Mouse (Mus musculus) heart, embryonic 13.5 days (tissue): ENCODE results near the gene Pan2. TPM values are rescaled to one million over a fixed set of nuclear protein-coding genes. Genes with fewer than 3 reads are reported as not detected.
"Not testable (repeated sequence)": the region's sequence is repeated elsewhere in the genome, so short reads cannot be mapped to it uniquely, and the experiment has no call there.

Experiments used
- ATAC-seq: fragments of 200-750 bp; cut with Nextera tagmentation; 2 replicates; pipeline ENCODE4 v1.8.0; 2017; ENCODE audit warnings: moderate TSS enrichment; ENCODE audit not compliant: insufficient number of reproducible peaks, low FRiP score, low TSS enrichment; ENCODE audit errors: extremely low read depth
- H3K27ac ChIP-seq: fragments of 300-500 bp; sonication (generic); replicated peaks from 2 replicates; pipeline ENCODE4 v1.5.1; 2015; ENCODE audit warnings: moderate library complexity, mild to moderate bottlenecking, inconsistent platforms
- H3K27me3 ChIP-seq: fragments of 300-500 bp; sonication (generic); replicated peaks from 2 replicates; pipeline ENCODE4 v1.6.1; 2015; ENCODE audit warnings: mild to moderate bottlenecking, inconsistent platforms
- H3K36me3 ChIP-seq: fragments of 300-500 bp; sonication (generic); 2 replicates; pipeline ENCODE4 v1.6.1; 2015; ENCODE audit warnings: mild to moderate bottlenecking, inconsistent platforms
- H3K4me1 ChIP-seq: fragments of 300-500 bp; sonication (generic); 2 replicates; pipeline ENCODE4 v1.6.1; 2015; ENCODE audit warnings: inconsistent platforms
- H3K4me2 ChIP-seq: fragments of 300-500 bp; sonication (generic); 2 replicates; pipeline ENCODE4 v1.6.1; 2015; ENCODE audit warnings: inconsistent platforms, mild to moderate bottlenecking, moderate library complexity
- H3K4me3 ChIP-seq: fragments of 300-500 bp; sonication (generic); 2 replicates; pipeline ENCODE4 v1.5.1; 2015; ENCODE audit warnings: moderate library complexity, mild to moderate bottlenecking, inconsistent platforms
- H3K9ac ChIP-seq: fragments of 300-500 bp; sonication (generic); 2 replicates; pipeline ENCODE4 v1.6.1; 2015; ENCODE audit warnings: inconsistent platforms, mild to moderate bottlenecking, moderate library complexity
- H3K9me3 ChIP-seq: fragments of 300-500 bp; sonication (generic); 2 replicates; pipeline ENCODE4 v1.6.1; 2016; ENCODE audit warnings: inconsistent platforms
- WGBS: fragments of 180-500 bp; shearing (Covaris S2); methylation state at CpG from one replicate; pipeline ENCODE4 v1.1.7; 2015; ENCODE audit warnings: mixed read lengths; 5-methylcytosine and 5-hydroxymethylcytosine counted together
- polyA plus RNA-seq: library from polyadenylated mRNA; unstranded; fragments of >200 nt; fragmentation: Nextera tagmentation; extraction: Ambion mirVana; gene quantifications from 2 replicates; pipeline ENCODE4 v1.2.1, GENCODE M21; 2015

The Pan2 gene
- polyA plus RNA-seq, 1 experiment from 2014 or later, result 24.9 TPM

- peaks cover 85% of the 10 kb centered on the region for H3K36me3 ChIP-seq
- peaks cover 21% of the 10 kb centered on the region for H3K4me1 ChIP-seq
- peak overlapping the region; percentile 27 for H3K4me3 ChIP-seq
- H3K27me3 ChIP-seq, result no peaks in the 10 kb centered on the region
- peak overlapping the region; percentile 87 for H3K27ac ChIP-seq
- no peaks in the 10 kb centered on the region for H3K9me3 ChIP-seq
- H3K4me2 ChIP-seq, result peak overlapping the region; percentile 62
- peak overlapping the region; percentile 41 for H3K9ac ChIP-seq
- 29% methylated on average over 4 of the region's 4 CpGs for WGBS
- no peak; the same call in 1 of the 2 replicates for ATAC-seq
These were observed 7.8 kb downstream of the Pan2 start for GRCm38 (mm10) chr10:128310902-128311301.

- 86% methylated on average over 8 of the region's 8 CpGs for WGBS
- H3K27ac ChIP-seq, result no peak overlapping the region
- no peaks in the 10 kb centered on the region for H3K27me3 ChIP-seq
- no peak overlapping the region for H3K9ac ChIP-seq
- H3K4me3 ChIP-seq, result no peak overlapping the region
- ATAC-seq, result no peak
- no peak overlapping the region for H3K4me2 ChIP-seq
- no peaks in the 10 kb centered on the region for H3K9me3 ChIP-seq
- H3K36me3 ChIP-seq, result peaks cover 94% of the 10 kb centered on the region
- peaks cover 15% of the 10 kb centered on the region for H3K4me1 ChIP-seq
These were observed 12.4 kb downstream of the Pan2 start for GRCm38 (mm10) chr10:128315578-128315977.

- H3K4me3 ChIP-seq, result peak overlapping the region; percentile 72
- H3K9me3 ChIP-seq, result no peaks in the 10 kb centered on the region
- no peaks in the 10 kb centered on the region for H3K27me3 ChIP-seq
- WGBS, result 49% methylated on average over 12 of the region's 12 CpGs
- H3K4me2 ChIP-seq, result peak overlapping the region; percentile 91
- ATAC-seq, result no peak
- H3K4me1 ChIP-seq, result peaks cover 30% of the 10 kb centered on the region
- H3K9ac ChIP-seq, result peak overlapping the region; percentile 96
- peaks cover 69% of the 10 kb centered on the region for H3K36me3 ChIP-seq
- peak overlapping the region; percentile 33 for H3K27ac ChIP-seq
These were observed 18.5 kb downstream of the Pan2 start for GRCm38 (mm10) chr10:128321641-128322040.

GRCm38 (mm10) chr10:128322141-128323108 is 19.3 kb downstream of the Pan2 start, which contains the start of gene Cnpy2:
TSS of gene Cnpy2 (plus strand) at chr10:128322459.
- Histone ChIP-seq H3K9ac (peak within 1 kb of the TSS; percentile 96), H3K4me3 (peak within 1 kb of the TSS; percentile 72), H3K4me1 (peaks cover 30% of the 10 kb centered on the region), H3K4me2 (peak within 1 kb of the TSS; percentile 91), H3K9me3 (no peaks in the 10 kb centered on the region), H3K36me3 (peaks cover 69% of the 10 kb centered on the region), H3K27ac (peak within 1 kb of the TSS; percentile 86), H3K27me3 (no peaks in the 10 kb centered on the region)
- under 1% methylated on average over 40 of the region's 40 CpGs for WGBS
- ATAC-seq, result peak; percentile 78

GRCm38 (mm10) chr10:128323516-128323915 is 20.4 kb downstream of the Pan2 start:
- Histone ChIP-seq H3K4me3 (peak overlapping the region; percentile 72), H3K36me3 (peaks cover 69% of the 10 kb centered on the region), H3K27ac (peak overlapping the region; percentile 86)

GRCm38 (mm10) chr10:128326825-128327224 is 23.7 kb downstream of the Pan2 start:
- ATAC-seq, result no peak
- no peak overlapping the region for H3K27ac ChIP-seq
- peaks cover 52% of the 10 kb centered on the region for H3K36me3 ChIP-seq

More at GRCm38 (mm10) chr10:128323516-128323915, 20.4 kb downstream of the Pan2 start:
- Histone ChIP-seq H3K9ac (peak overlapping the region; percentile 96), H3K4me2 (peak overlapping the region; percentile 91), H3K27me3 (no peaks in the 10 kb centered on the region), H3K9me3 (no peaks in the 10 kb centered on the region), H3K4me1 (peaks cover 30% of the 10 kb centered on the region)
- WGBS, result 72% methylated on average over 8 of the region's 8 CpGs
- ATAC-seq, result no peak

GRCm38 (mm10) chr10:128327610-128328009 is 24.5 kb downstream of the Pan2 start:
- peaks cover 52% of the 10 kb centered on the region for H3K36me3 ChIP-seq
- H3K9ac ChIP-seq, result no peak overlapping the region
- no peak overlapping the region for H3K4me3 ChIP-seq
- no peaks in the 10 kb centered on the region for H3K27me3 ChIP-seq
- no peak for ATAC-seq
- H3K4me2 ChIP-seq, result no peak overlapping the region
- no peaks in the 10 kb centered on the region for H3K9me3 ChIP-seq
- WGBS, result 88% methylated on average over 10 of the region's 10 CpGs
- H3K27ac ChIP-seq, result no peak overlapping the region
- peaks cover 15% of the 10 kb centered on the region for H3K4me1 ChIP-seq

More at GRCm38 (mm10) chr10:128326825-128327224, 23.7 kb downstream of the Pan2 start:
- Histone ChIP-seq H3K4me1 (peaks cover 15% of the 10 kb centered on the region), H3K4me3 (no peak overlapping the region), H3K9me3 (no peaks in the 10 kb centered on the region), H3K9ac (no peak overlapping the region), H3K27me3 (no peaks in the 10 kb centered on the region), H3K4me2 (no peak overlapping the region)
- 93% methylated on average over 8 of the region's 8 CpGs for WGBS

GRCm38 (mm10) chr10:128332358-128333249 is 29.5 kb downstream of the Pan2 start:
- ATAC-seq, H3K9ac ChIP-seq, H3K27me3 ChIP-seq, H3K27ac ChIP-seq, H3K4me3 ChIP-seq, H3K9me3 ChIP-seq, H3K4me2 ChIP-seq: not testable (repeated sequence)
- peaks cover 16% of the 10 kb centered on the region for H3K4me1 ChIP-seq
- peaks cover 18% of the 10 kb centered on the region for H3K36me3 ChIP-seq
- WGBS, result 75% methylated on average over 6 of the region's 6 CpGs

GRCm38 (mm10) chr10:128335582-128335981 is 32.4 kb downstream of the Pan2 start:
- H3K4me2 ChIP-seq, result no peak overlapping the region
- peak overlapping the region; percentile 98 for H3K27ac ChIP-seq
- H3K9me3 ChIP-seq, result no peaks in the 10 kb centered on the region
- no peaks in the 10 kb centered on the region for H3K27me3 ChIP-seq
- ATAC-seq, result no peak
- no peak overlapping the region for H3K4me3 ChIP-seq
- peaks cover 40% of the 10 kb centered on the region for H3K4me1 ChIP-seq
- under 1% methylated on average over 4 of the region's 4 CpGs for WGBS
- H3K9ac ChIP-seq, result no peak overlapping the region
- H3K36me3 ChIP-seq, result peaks cover 12% of the 10 kb centered on the region; the same call in 1 of the 2 replicates

GRCm38 (mm10) chr10:128336195-128336594 is 33.1 kb downstream of the Pan2 start:
- Histone ChIP-seq H3K9ac (no peak overlapping the region), H3K36me3 (peaks cover 17% of the 10 kb centered on the region; the same call in 1 of the 2 replicates), H3K4me3 (no peak overlapping the region), H3K27ac (peak overlapping the region; percentile 98), H3K27me3 (no peaks in the 10 kb centered on the region), H3K4me1 (peaks cover 46% of the 10 kb centered on the region), H3K9me3 (no peaks in the 10 kb centered on the region), H3K4me2 (peak overlapping the region; percentile 83; the same call in 1 of the 2 replicates)
- no peak for ATAC-seq
- WGBS, result 88% methylated on average over 3 of the region's 3 CpGs

GRCm38 (mm10) chr10:128336597-128336996 is 33.5 kb downstream of the Pan2 start:
- Histone ChIP-seq H3K4me2 (peak overlapping the region; percentile 83), H3K27me3 (no peaks in the 10 kb centered on the region), H3K4me1 (peaks cover 50% of the 10 kb centered on the region), H3K36me3 (peaks cover 18% of the 10 kb centered on the region; the same call in 1 of the 2 replicates), H3K27ac (peak overlapping the region; percentile 98), H3K4me3 (peak overlapping the region; percentile 71), H3K9me3 (no peaks in the 10 kb centered on the region), H3K9ac (peak overlapping the region; percentile 82)
- WGBS, result 73% methylated on average over 3 of the region's 3 CpGs
- no peak for ATAC-seq
